Mouse (Mus musculus): ENCODE measurements at regions not wholly inside any gene's neighbourhood (a gene's known extent, or its start where the extent isn't known, plus 50 kb on each side); places are given as distances from the start of the nearest gene placed in this dataset.

DNA sequence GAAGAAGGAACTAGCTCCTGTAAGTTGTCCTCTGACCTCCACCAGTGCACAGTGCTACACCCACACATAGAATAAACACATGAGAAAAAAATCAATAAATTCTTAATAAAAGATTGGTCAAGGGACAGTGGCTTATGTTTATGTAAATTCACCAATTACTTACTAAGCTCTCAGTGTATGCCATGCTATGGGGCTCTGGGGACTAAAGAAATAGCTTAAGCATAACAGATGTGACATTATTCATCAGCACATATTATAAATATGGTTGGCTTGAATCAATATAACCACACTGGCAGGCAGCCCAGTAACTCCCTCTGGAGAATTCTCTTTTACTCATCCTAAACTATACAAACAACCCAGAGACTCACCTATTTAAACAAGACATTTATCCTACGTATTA lies 95.2 kb downstream of the Zfp330 start:
- TF ChIP-seq CTCF (IDR thresholded peaks at IDR 0.05; ENCODE audit: low read depth, low read length) (no peak), POLR2AphosphoS5 (IDR thresholded peaks at IDR 0.05; ENCODE audit: insufficient replicate concordance, low read depth, low read length) (no peak), GATA2 (IDR thresholded peaks at IDR 0.05; ENCODE audit: borderline replicate concordance, low read depth, low read length) (no peak), TAL1 (conservative IDR thresholded peaks at IDR 0.05; ENCODE audit: low read depth, low read length) (no peak), GATA1 (IDR thresholded peaks at IDR 0.05; ENCODE audit: borderline replicate concordance, low read length) (no peak)

DNA sequence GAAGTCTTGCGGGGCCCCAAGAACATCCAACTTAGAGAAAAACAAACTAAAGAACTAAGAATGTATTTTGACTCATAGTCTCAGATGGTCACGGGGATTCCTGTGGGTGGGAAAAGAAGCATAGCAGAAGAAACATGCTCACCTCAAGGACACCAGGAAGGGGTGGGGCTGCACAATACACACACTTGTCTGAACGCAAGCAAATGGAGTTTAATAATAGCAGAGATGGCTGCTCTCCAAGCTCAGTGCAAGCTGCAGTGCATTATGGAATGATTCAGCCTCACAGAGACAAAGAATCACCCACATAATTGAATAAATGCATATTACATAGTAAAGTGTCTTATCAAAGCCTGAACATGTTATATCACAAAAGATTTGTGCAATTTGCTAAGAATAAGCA lies 96.2 kb downstream of the Zfp330 start:
- H3K27me3 ChIP-seq (ENCODE audit: insufficient read depth, low read length), result no peaks in the 10 kb centered on the region
- no peaks in the 10 kb centered on the region for H3K4me1 ChIP-seq (ENCODE audit: insufficient read depth, low read depth, low read length)
- ATAC-seq (ENCODE audit: extremely low read depth, insufficient number of reproducible peaks, low FRiP score, poor library complexity, severe bottlenecking) (no peak), DNase-seq (ENCODE audit: low spot score) (no peak)
- H3K36me3 ChIP-seq (replicated peaks), result no peaks in the 10 kb centered on the region
- H3K4me3 ChIP-seq (ENCODE audit: low read depth, low read length), result no peak overlapping the region
- no peak for TF ChIP-seq TAL1 (conservative IDR thresholded peaks at IDR 0.05; ENCODE audit: low read depth, low read length)
- no peak for TF ChIP-seq CTCF (IDR thresholded peaks at IDR 0.05; ENCODE audit: low read depth, low read length)
- no peak for TF ChIP-seq POLR2AphosphoS5 (IDR thresholded peaks at IDR 0.05; ENCODE audit: insufficient replicate concordance, low read depth, low read length)
- TF ChIP-seq GATA1 (IDR thresholded peaks at IDR 0.05; ENCODE audit: borderline replicate concordance, low read length), result no peak
- H3K9me3 ChIP-seq (replicated peaks), result no peaks in the 10 kb centered on the region

More for the DNA sequence above, 95.2 kb downstream of the Zfp330 start:
- DNase-seq (ENCODE audit: low spot score) (no peak), ATAC-seq (ENCODE audit: extremely low read depth, insufficient number of reproducible peaks, low FRiP score, poor library complexity, severe bottlenecking) (no peak)
- no peaks in the 10 kb centered on the region for H3K9me3 ChIP-seq (replicated peaks)
- H3K27me3 ChIP-seq (ENCODE audit: insufficient read depth, low read length), result no peaks in the 10 kb centered on the region
- H3K4me3 ChIP-seq (ENCODE audit: low read depth, low read length), result no peak overlapping the region
- no peaks in the 10 kb centered on the region for H3K4me1 ChIP-seq (ENCODE audit: insufficient read depth, low read depth, low read length)
- no peaks in the 10 kb centered on the region for H3K36me3 ChIP-seq (replicated peaks)

DNA sequence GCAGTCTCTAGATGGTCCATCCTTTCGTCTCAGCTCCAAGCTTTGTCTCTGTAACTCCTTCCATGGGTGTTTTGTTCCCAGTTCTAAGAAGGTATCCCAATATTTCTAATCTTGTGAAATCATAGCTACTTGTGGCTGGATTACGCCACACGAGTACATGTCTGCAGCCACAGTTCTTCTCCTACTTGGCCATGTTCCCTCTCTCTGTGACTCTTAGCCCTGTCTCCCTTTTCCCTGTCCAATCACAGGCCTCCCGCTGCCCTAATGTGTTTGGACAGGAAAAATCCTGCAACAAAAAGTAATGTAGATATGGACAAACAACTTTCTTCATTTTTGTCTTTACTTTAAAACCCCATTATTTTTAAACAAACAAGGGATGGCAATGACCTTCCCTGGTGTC lies 104.7 kb downstream of the Zfp330 start:
- Histone ChIP-seq H3K4me1 (ENCODE audit: insufficient read depth, low read depth, low read length) (no peaks in the 10 kb centered on the region), H3K27me3 (ENCODE audit: insufficient read depth, low read length) (no peaks in the 10 kb centered on the region), H3K9me3 (replicated peaks) (no peaks in the 10 kb centered on the region), H3K4me3 (ENCODE audit: low read depth, low read length) (no peak overlapping the region), H3K36me3 (replicated peaks) (no peaks in the 10 kb centered on the region)
- no peak for DNase-seq (ENCODE audit: low spot score)
- ATAC-seq (ENCODE audit: extremely low read depth, insufficient number of reproducible peaks, low FRiP score, poor library complexity, severe bottlenecking), result no peak
- TF ChIP-seq CTCF (IDR thresholded peaks at IDR 0.05; ENCODE audit: low read depth, low read length), result no peak
- no peak for TF ChIP-seq GATA1 (IDR thresholded peaks at IDR 0.05; ENCODE audit: borderline replicate concordance, low read length)
- no peak for TF ChIP-seq GATA2 (IDR thresholded peaks at IDR 0.05; ENCODE audit: borderline replicate concordance, low read depth, low read length)
- TF ChIP-seq POLR2AphosphoS5 (IDR thresholded peaks at IDR 0.05; ENCODE audit: insufficient replicate concordance, low read depth, low read length), result no peak
- no peak for TF ChIP-seq TAL1 (conservative IDR thresholded peaks at IDR 0.05; ENCODE audit: low read depth, low read length)

DNA sequence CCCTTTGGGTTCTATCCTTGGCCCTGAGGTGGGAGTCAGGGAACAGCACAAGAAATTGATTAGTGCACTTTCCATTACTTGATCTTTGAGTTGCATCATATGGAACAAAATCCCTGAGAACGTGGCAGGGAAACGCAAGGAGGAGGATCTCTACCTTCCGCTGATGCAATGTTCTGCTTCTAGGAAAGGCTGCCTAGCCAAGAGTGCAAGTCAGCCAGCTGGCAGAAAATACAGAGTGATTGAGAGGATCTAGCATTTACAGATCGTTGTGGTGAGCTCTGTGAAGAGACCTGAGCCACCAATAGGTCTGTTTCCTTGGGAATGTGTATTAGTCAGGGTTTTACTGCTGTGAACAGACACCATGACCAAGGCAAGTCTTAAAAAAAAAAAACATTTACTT lies 108.8 kb downstream of the Zfp330 start:
- Histone ChIP-seq H3K4me3 (ENCODE audit: low read depth, low read length) (no peak overlapping the region), H3K9me3 (replicated peaks) (no peaks in the 10 kb centered on the region), H3K36me3 (replicated peaks) (no peaks in the 10 kb centered on the region), H3K4me1 (ENCODE audit: insufficient read depth, low read depth, low read length) (no peaks in the 10 kb centered on the region), H3K27me3 (ENCODE audit: insufficient read depth, low read length) (no peaks in the 10 kb centered on the region)
- TF ChIP-seq POLR2AphosphoS5 (IDR thresholded peaks at IDR 0.05; ENCODE audit: insufficient replicate concordance, low read depth, low read length) (no peak), GATA2 (IDR thresholded peaks at IDR 0.05; ENCODE audit: borderline replicate concordance, low read depth, low read length) (no peak), CTCF (IDR thresholded peaks at IDR 0.05; ENCODE audit: low read depth, low read length) (no peak), GATA1 (IDR thresholded peaks at IDR 0.05; ENCODE audit: borderline replicate concordance, low read length) (no peak), TAL1 (conservative IDR thresholded peaks at IDR 0.05; ENCODE audit: low read depth, low read length) (no peak)
- ATAC-seq (ENCODE audit: extremely low read depth, insufficient number of reproducible peaks, low FRiP score, poor library complexity, severe bottlenecking), result no peak
- DNase-seq (ENCODE audit: low spot score), result no peak

DNA sequence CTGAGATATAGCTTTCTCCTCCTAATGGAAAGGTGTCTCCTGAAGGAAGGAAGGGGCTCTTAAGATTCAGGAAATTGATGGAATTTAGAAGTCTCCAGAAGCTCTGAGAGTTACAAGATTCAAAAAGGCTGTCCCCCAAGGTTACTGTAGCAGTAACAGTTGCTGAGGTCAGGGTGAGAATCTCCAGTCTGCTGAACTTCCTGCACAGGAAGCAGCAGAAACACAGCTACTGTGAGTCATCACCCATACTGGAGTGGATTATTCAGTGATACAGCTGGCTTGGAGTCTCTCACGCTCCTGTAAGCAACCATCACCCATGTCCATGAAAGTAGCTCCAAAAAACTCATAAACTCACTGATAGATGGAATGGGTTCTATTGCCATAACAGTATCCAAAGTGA lies 133.5 kb downstream of the Zfp330 start:
- Histone ChIP-seq H3K4me3 (ENCODE audit: low read depth, low read length) (no peak overlapping the region), H3K9me3 (replicated peaks) (no peaks in the 10 kb centered on the region), H3K27me3 (ENCODE audit: insufficient read depth, low read length) (no peaks in the 10 kb centered on the region), H3K36me3 (replicated peaks) (no peaks in the 10 kb centered on the region), H3K4me1 (ENCODE audit: insufficient read depth, low read depth, low read length) (no peaks in the 10 kb centered on the region)
- no peak for DNase-seq (ENCODE audit: low spot score)
- TF ChIP-seq TAL1 (conservative IDR thresholded peaks at IDR 0.05; ENCODE audit: low read depth, low read length), result no peak
- ATAC-seq (ENCODE audit: extremely low read depth, insufficient number of reproducible peaks, low FRiP score, poor library complexity, severe bottlenecking), result no peak

DNA sequence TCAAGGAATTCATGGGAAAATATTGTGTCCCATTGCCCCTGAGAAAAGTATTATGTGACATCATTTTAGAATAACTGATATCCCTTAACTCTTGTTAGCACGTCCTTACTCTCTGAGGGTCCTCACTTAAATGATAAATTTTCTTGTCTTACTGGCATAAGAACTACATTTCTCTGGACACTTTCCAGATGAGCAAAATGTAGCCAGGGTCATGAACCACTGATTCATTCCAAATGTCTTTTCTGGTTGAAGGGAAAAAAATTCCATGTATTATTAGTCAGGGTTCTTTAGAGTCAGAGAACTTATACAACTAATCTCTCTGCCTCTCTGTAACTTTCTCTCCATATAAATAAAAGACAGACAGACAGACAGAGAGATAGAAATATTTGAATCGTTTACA lies 143.5 kb downstream of the Zfp330 start:
- H3K27me3 ChIP-seq (ENCODE audit: insufficient read depth, low read length), result no peaks in the 10 kb centered on the region
- no peaks in the 10 kb centered on the region for H3K9me3 ChIP-seq (replicated peaks)
- DNase-seq (ENCODE audit: low spot score), result no peak
- TF ChIP-seq CTCF (IDR thresholded peaks at IDR 0.05; ENCODE audit: low read depth, low read length) (no peak), GATA1 (IDR thresholded peaks at IDR 0.05; ENCODE audit: borderline replicate concordance, low read length) (no peak), POLR2AphosphoS5 (IDR thresholded peaks at IDR 0.05; ENCODE audit: insufficient replicate concordance, low read depth, low read length) (no peak), GATA2 (IDR thresholded peaks at IDR 0.05; ENCODE audit: borderline replicate concordance, low read depth, low read length) (no peak), TAL1 (conservative IDR thresholded peaks at IDR 0.05; ENCODE audit: low read depth, low read length) (no peak)
- ATAC-seq (ENCODE audit: extremely low read depth, insufficient number of reproducible peaks, low FRiP score, poor library complexity, severe bottlenecking), result no peak
- no peaks in the 10 kb centered on the region for H3K4me1 ChIP-seq (ENCODE audit: insufficient read depth, low read depth, low read length)
- H3K36me3 ChIP-seq (replicated peaks), result no peaks in the 10 kb centered on the region
- H3K4me3 ChIP-seq (ENCODE audit: low read depth, low read length), result no peak overlapping the region

Data from G1E (cell line).